Mouse (Mus musculus) E14TG2a.4 (cell line): ENCODE data around the gene Slc16a13.

Experiments used
- H3K27me3 ChIP-seq: 2 replicates; pipeline ENCODE4 v1.6.1; 2014; ENCODE audit warnings: low read length, control low read depth; ENCODE audit not compliant: insufficient read depth
- H3K36me3 ChIP-seq: 2 replicates; pipeline ENCODE4 v1.6.1; 2014; ENCODE audit warnings: low read length, control low read depth; ENCODE audit not compliant: insufficient read depth
- H3K4me1 ChIP-seq: replicated peaks from 2 replicates; pipeline ENCODE4 v1.6.1; 2014; ENCODE audit warnings: low read depth, low read length, control low read depth
- H3K4me3 ChIP-seq: replicated peaks from 2 replicates; pipeline ENCODE4 v1.5.1; 2014; ENCODE audit warnings: mild to moderate bottlenecking, low read length
- H3K9me3 ChIP-seq: 2 replicates; pipeline ENCODE4 v1.6.1; 2014; ENCODE audit warnings: low read length, control low read depth
- CTCF ChIP-seq: conservative IDR thresholded peaks from 2 replicates; pipeline ENCODE4 v1.5.1; 2014; ENCODE audit warnings: low read length
- NANOG ChIP-seq: IDR thresholded peaks from 2 replicates; pipeline ENCODE4 v1.6.1; 2014; ENCODE audit warnings: borderline replicate concordance, low read length, mixed read lengths
- POU5F1 ChIP-seq: IDR thresholded peaks from 2 replicates; pipeline ENCODE4 v1.6.1; 2014; ENCODE audit warnings: low read length, borderline replicate concordance

Slc16a13 gene

DNA sequence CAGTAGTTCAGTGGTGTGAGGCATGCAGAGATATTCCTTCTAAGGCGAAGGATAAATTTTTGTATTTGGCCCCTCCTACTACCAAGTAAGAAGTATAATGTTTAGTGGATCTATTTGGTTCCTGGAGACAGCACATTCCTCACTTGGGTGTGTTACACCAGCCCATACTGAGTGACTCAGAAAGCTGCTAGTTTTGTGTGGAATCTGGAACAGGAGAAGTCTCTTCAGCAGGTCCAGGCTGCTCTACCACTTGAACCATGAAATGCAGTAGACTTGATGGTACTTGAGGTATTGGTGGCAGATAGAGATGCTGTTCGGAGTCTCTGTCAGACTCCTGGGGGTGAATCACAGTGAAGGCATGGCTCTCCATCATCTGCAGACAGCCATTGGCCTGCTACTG is 10.2 kb downstream of the Slc16a13 start:
- peaks cover 40% of the 10 kb centered on the region for H3K27me3 ChIP-seq
- no peaks in the 10 kb centered on the region for H3K36me3 ChIP-seq
- H3K4me3 ChIP-seq = no peak overlapping the region
- H3K9me3 ChIP-seq = no peaks in the 10 kb centered on the region
- H3K4me1 ChIP-seq = peaks cover 46% of the 10 kb centered on the region
- TF ChIP-seq POU5F1 (no peak), NANOG (no peak), CTCF (no peak)

DNA sequence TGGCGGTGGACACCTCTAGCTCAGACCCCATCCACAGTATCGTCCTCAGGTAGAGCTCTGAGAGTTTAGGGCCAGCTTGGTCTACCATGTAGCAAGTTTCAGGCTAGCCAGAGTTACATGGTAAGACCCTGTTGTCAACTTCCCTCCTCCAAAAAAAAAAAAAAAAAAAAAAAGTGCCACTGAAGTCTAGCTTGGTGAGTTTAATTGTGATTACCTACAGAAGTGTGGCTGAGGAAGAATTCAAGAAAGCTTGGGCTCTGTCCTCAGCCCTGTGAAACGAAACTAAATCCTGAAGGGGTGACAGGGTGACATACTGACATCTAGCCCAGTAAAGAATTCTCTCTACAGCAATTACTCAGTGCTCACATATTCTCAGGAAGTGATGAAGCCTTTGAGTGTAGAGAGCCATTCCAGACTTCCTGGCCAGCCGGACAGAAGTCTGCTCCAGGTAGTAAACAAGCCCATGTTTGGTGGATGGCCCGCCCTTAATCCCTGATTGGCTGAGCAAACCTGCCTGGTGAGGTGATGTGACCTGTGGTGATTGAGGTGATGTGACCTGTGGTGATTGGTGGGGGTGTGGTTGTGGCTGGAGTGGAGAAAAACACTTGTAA is 12.0 kb downstream of the Slc16a13 start:
- Histone ChIP-seq H3K4me3 (0 out of 2 replicates have a peak overlapping the region, but pooled peaks have one; percentile 13), H3K4me1 (peaks cover 28% of the 10 kb centered on the region; the same call in 1 of the 2 replicates), H3K27me3 (peaks cover 25% of the 10 kb centered on the region), H3K36me3 (no peaks in the 10 kb centered on the region), H3K9me3 (no peaks in the 10 kb centered on the region)
- no peak for TF ChIP-seq NANOG
- no peak for TF ChIP-seq POU5F1
- no peak for TF ChIP-seq CTCF

DNA sequence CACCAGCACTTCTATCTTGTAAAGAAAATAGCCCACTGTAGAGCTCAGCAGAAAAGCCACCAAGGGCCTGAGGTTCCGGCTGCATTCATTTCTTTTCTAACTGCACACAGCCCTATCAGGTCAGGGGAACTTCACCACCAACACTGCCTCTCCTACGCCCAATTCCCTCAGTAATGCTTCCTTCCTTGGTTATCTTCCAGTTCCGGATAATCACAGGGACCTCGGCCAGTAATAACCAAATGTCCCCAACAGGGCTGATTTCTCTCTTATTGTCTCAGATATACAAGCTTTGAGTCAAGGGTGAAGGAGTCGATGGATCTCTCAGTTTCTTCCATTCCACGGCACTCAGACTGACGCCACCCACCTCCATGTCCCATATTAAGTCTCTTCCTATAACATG is 13.6 kb downstream of the Slc16a13 start:
- TF ChIP-seq CTCF (no peak), NANOG (no peak), POU5F1 (no peak)
- H3K36me3 ChIP-seq = no peaks in the 10 kb centered on the region
- peaks cover 9% of the 10 kb centered on the region for H3K27me3 ChIP-seq
- H3K9me3 ChIP-seq = no peaks in the 10 kb centered on the region
- no peak overlapping the region for H3K4me3 ChIP-seq
- H3K4me1 ChIP-seq = peaks cover 22% of the 10 kb centered on the region; the same call in 1 of the 2 replicates

DNA sequence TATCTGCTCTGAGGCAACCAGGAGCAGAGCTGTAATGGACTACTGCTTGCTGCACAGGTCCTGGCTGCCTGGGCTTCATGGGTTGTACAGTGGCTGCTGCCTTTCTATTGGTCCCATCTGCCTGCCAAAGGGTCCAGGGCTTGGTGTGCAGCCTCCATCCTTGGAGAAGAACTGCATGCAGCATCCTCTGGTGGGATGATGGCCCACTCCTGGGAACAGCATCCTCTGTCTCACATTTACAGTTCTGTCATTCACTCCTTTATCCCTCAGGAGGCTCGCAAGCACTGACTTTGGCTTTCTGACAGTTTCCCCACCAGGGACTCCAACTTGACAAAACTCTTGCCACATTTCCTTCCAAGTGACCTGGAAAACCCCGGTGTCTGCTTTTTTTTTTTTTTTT is 14.1 kb downstream of the Slc16a13 start:
- no peak for TF ChIP-seq NANOG
- TF ChIP-seq POU5F1 = no peak
- no peak for TF ChIP-seq CTCF
- H3K4me1 ChIP-seq = peaks cover 25% of the 10 kb centered on the region; the same call in 1 of the 2 replicates
- H3K36me3 ChIP-seq = no peaks in the 10 kb centered on the region
- peaks cover 8% of the 10 kb centered on the region for H3K27me3 ChIP-seq
- H3K4me3 ChIP-seq = no peak overlapping the region
- H3K9me3 ChIP-seq = no peaks in the 10 kb centered on the region

DNA sequence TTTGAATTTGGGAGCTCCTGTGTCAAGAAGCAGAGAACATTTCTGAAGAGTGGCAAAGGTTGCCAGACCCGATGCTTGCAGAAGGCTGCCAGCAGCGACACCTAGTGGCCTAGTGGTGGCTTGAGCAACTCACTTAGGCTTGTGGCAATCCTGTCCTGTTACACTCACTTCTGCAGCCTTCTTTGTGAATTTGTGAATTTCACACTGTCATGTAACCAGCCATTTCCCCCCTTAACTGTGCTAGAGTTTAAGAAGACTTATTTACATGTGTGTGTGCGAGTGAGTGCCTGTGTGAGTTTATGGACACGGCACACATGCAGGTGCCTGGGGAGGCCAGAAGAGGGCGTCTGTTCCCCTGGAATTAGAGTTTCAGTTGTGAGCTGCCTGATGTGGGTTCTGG is 19.2 kb downstream of the Slc16a13 start:
- H3K9me3 ChIP-seq = no peaks in the 10 kb centered on the region
- TF ChIP-seq NANOG (no peak), CTCF (peak; percentile 94)
- H3K27me3 ChIP-seq = peaks cover 6% of the 10 kb centered on the region
- peaks cover 17% of the 10 kb centered on the region for H3K4me1 ChIP-seq
- no peaks in the 10 kb centered on the region for H3K36me3 ChIP-seq
- H3K4me3 ChIP-seq = 0 out of 2 replicates have a peak overlapping the region, but pooled peaks have one; percentile 17

DNA sequence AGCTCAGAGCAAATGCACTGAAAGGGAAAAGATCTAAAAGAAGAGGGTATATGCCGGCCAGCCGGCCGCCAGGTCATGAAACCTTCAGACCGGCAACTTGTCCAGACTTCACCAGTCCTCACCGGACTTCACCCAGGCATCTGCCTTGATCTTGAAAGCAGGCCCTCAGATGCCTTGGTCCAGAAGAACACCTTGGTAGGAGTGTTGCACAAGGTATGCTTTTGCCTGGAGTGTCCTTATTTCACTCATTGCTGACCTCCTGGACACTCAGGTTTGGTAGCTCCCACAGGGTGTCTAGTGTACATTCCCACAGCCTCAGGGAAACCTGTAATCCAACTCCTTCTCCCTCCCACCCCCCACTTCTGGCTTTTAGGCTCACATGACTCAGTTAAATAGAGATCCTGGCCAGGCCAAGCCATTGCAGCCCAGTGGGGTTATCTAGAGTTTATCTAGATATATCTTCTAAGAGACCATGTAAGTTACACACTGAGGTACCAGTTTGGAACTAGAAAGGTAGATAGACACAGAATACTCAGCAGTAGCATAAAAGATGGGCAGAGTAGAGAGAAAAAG is 20.7 kb downstream of the Slc16a13 start:
- Histone ChIP-seq H3K4me3 (no peak overlapping the region), H3K9me3 (no peaks in the 10 kb centered on the region; the same call in 1 of the 2 replicates), H3K36me3 (no peaks in the 10 kb centered on the region), H3K27me3 (peaks cover 2% of the 10 kb centered on the region; the same call in 1 of the 2 replicates), H3K4me1 (peaks cover 17% of the 10 kb centered on the region)
- no peak for TF ChIP-seq CTCF
- no peak for TF ChIP-seq POU5F1
- no peak for TF ChIP-seq NANOG

DNA sequence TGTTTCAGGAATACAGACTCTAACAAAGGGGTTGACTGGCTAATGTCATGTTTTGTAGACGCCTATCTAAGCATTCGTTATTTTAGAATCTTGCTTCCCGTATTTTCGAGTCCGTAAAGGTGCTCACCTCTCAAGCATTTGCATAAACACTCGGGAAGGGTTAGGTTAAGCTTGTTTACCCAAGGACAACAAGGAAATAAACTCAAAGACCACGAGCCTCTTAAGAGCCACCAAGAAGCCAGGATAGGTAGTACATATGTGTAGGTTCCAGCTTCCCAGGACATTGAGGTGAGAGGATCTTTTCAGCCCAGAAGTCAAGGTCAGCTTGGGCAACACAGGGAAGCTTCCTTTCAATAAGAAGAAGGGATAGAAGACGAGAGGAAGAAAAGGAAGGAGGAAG is 21.8 kb downstream of the Slc16a13 start:
- H3K9me3 ChIP-seq = no peaks in the 10 kb centered on the region; the same call in 1 of the 2 replicates
- TF ChIP-seq NANOG = no peak
- TF ChIP-seq CTCF = no peak
- TF ChIP-seq POU5F1 = no peak
- no peaks in the 10 kb centered on the region for H3K36me3 ChIP-seq
- H3K4me3 ChIP-seq = no peak overlapping the region
- peaks cover 17% of the 10 kb centered on the region for H3K4me1 ChIP-seq
- no peaks in the 10 kb centered on the region for H3K27me3 ChIP-seq

DNA sequence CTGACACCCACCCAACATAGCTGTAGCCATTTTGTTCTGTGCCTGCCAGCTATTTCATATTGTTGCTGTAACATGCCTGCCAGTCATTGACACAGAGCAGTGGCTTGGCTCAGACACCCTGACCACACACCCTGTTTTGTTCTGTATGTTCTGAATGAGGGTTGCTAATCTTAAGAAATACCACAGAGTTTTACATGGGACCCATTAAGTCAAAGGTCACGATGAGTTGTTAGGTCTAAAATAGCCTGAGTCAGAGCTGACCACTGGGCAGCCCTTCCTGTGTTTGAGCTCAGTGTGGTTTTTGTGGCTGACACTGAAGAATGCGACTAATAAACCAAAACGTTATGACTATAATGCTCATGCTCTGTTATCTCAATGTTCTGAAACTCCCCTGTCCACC is 22.5 kb downstream of the Slc16a13 start:
- Histone ChIP-seq H3K36me3 (no peaks in the 10 kb centered on the region), H3K4me1 (peaks cover 17% of the 10 kb centered on the region), H3K9me3 (no peaks in the 10 kb centered on the region; the same call in 1 of the 2 replicates), H3K4me3 (no peak overlapping the region), H3K27me3 (no peaks in the 10 kb centered on the region)
- TF ChIP-seq POU5F1 = no peak
- no peak for TF ChIP-seq NANOG
- TF ChIP-seq CTCF = no peak

DNA sequence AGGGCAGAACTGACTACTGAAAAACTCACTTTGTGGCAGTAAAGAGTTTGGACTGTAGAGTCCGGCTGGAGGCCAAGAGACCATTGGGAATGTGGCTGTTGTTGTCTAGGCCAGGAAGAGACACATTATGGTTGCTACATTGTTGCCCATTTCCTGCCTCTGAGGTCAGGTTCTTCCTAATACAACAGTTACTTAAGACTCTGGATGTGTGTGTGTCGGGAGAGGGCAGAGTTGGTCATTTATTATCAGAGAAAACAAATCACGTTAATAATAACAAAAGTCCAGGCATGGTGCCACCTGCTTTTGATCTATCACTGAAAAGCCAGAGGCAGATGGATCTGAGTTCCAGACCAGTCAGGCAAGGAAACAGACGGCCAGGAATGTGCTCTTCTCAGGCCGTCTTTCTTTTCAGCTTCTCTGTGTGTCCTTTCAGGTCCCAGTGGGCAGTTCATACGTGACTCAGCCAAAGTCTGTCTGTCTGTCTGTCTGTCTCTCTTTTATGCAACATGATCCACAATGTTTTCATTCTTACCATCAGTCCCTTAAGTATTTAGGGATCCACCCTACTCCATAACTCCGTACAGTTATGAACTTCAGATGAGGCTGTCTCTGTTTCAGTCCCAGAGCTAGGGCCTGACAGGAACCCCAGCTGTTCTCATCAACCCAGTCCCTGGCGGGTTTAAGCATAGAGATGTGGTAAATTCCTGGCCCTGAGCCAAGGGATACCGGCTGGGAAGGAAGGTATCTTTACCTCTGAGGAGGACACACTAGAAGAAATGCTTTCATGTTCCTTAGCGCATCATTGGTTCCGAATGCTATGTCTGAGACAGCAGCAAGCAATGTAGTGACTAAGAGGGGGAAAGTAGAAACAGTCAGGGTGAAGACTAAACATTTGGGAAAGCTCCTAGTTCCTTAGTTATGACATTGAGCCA is 27.2 kb downstream of the Slc16a13 start:
- no peak for TF ChIP-seq POU5F1
- TF ChIP-seq CTCF = no peak
- TF ChIP-seq NANOG = no peak
- H3K9me3 ChIP-seq = no peaks in the 10 kb centered on the region; the same call in 1 of the 2 replicates

More for the DNA sequence above, 27.2 kb downstream of the Slc16a13 start:
- Histone ChIP-seq H3K27me3 (no peaks in the 10 kb centered on the region), H3K36me3 (no peaks in the 10 kb centered on the region), H3K4me3 (no peak overlapping the region), H3K4me1 (peaks cover 14% of the 10 kb centered on the region)
